Mouse (Mus musculus) telencephalon, adult 2 months (tissue): ENCODE results near the gene Omp.

Experiments used
- DNase-seq: peaks from one replicate; pipeline ENCODE4 v3.0.0-alpha.2; 2011; ENCODE audit warnings: low read depth, low spot score

The Omp gene

GRCm38 (mm10) chr7:98171141-98172073 is 26.1 kb upstream of the Omp start:
- no peak for DNase-seq

GRCm38 (mm10) chr7:98164999-98165528 is 19.8 kb upstream of the Omp start:
- DNase-seq: no peak

GRCm38 (mm10) chr7:98164382-98164998 is 19.2 kb upstream of the Omp start:
- no peak for DNase-seq

- DNase-seq: no peak
Measured at GRCm38 (mm10) chr7:98163700-98164099, 18.4 kb upstream of the Omp start.

GRCm38 (mm10) chr7:98162239-98162638 is 16.9 kb upstream of the Omp start:
- no peak for DNase-seq

- DNase-seq: no peak
Measured at GRCm38 (mm10) chr7:98160041-98160740, 14.9 kb upstream of the Omp start.

- DNase-seq: no peak
Measured at GRCm38 (mm10) chr7:98158481-98158880, 13.2 kb upstream of the Omp start.

- no peak for DNase-seq
Measured at GRCm38 (mm10) chr7:98157636-98158332, 12.5 kb upstream of the Omp start.

GRCm38 (mm10) chr7:98156280-98156665 is 11.0 kb upstream of the Omp start:
- DNase-seq: no peak

- peak; percentile 55 for DNase-seq
Measured at GRCm38 (mm10) chr7:98155546-98156279, 10.4 kb upstream of the Omp start.

- no peak for DNase-seq
Measured at GRCm38 (mm10) chr7:98153892-98154291, 8.6 kb upstream of the Omp start.

- no peak for DNase-seq
Measured at GRCm38 (mm10) chr7:98153345-98153744, 8.0 kb upstream of the Omp start.

- no peak for DNase-seq
Measured at GRCm38 (mm10) chr7:98152400-98152799, 7.1 kb upstream of the Omp start.

GRCm38 (mm10) chr7:98150525-98150924 is 5.2 kb upstream of the Omp start:
- DNase-seq: no peak

GRCm38 (mm10) chr7:98149802-98150201 is 4.5 kb upstream of the Omp start:
- no peak for DNase-seq

GRCm38 (mm10) chr7:98148721-98149407 is 3.6 kb upstream of the Omp start:
- DNase-seq: peak; percentile 34

GRCm38 (mm10) chr7:98147766-98148165 is 2.5 kb upstream of the Omp start:
- DNase-seq: no peak

GRCm38 (mm10) chr7:98146447-98146845 is 1.1 kb upstream of the Omp start:
- DNase-seq: no peak

GRCm38 (mm10) chr7:98145842-98146446 is 642 bp upstream of the Omp start:
- DNase-seq: peak; percentile 29

GRCm38 (mm10) chr7:98142648-98143047 is 2.7 kb downstream of the Omp start:
- DNase-seq: no peak
